16 mouse cellular contexts compared by ENCODE assay signal in genomic region chr6:144291526-144291925, GRCm38 (mm10).
"Had no signal": no experiment of that assay in that cellular context is flagged by ENCODE, and none has a peak within 500 bp of the region (broad histone marks: within the 10 kb centered on the region; RNA-seq: fewer than 3 reads in every experiment).

No protein-coding gene starts in this region.

- ATAC-seq: liver, embryonic 12.5 days; midbrain, embryonic 16.5 days had no signal

- H3K27ac ChIP-seq: limb, embryonic 10.5 days; limb, embryonic 13.5 days; liver, embryonic 12.5 days; liver, embryonic 15.5 days; lung, embryonic 15.5 days had no signal

- H3K4me2 ChIP-seq: limb, embryonic 13.5 days; liver, embryonic 12.5 days; liver, embryonic 15.5 days; lung, embryonic 15.5 days; midbrain, embryonic 11.5 days had no signal

- H3K4me1 ChIP-seq: limb, embryonic 13.5 days; liver, embryonic 12.5 days; liver, embryonic 15.5 days; lung, embryonic 15.5 days had no signal

- H3K9me3 ChIP-seq: liver, embryonic 15.5 days; lung, embryonic 15.5 days; megakaryocyte, embryonic 14.5 days had no signal

- H3K27me3 ChIP-seq: limb, embryonic 13.5 days; liver, embryonic 12.5 days; liver, embryonic 15.5 days; lung, embryonic 15.5 days; megakaryocyte, embryonic 14.5 days had no signal

- H3K36me3 ChIP-seq: limb, embryonic 10.5 days; limb, embryonic 13.5 days; liver, embryonic 12.5 days; liver, embryonic 15.5 days; lung, embryonic 15.5 days had no signal

- H3K4me3 ChIP-seq: limb, embryonic 10.5 days; limb, embryonic 13.5 days; liver, embryonic 12.5 days; liver, embryonic 15.5 days; lung, embryonic 15.5 days had no signal

- DNase-seq: kidney, postnatal 14 days; kidney, postnatal 4 days; liver; lung, adult 18-20 months; lung, postnatal 10 days; lung, postnatal 36 days; thymus, adult 18-20 months; thymus, postnatal 36 days had no signal

- H3K9ac ChIP-seq: limb, embryonic 13.5 days; liver, embryonic 12.5 days; liver, embryonic 15.5 days; lung, embryonic 15.5 days had no signal
